Mouse (Mus musculus) lung, postnatal 0 days (tissue): ENCODE results near the gene Rec114.

ENCODE experiments used
- CTCF ChIP-seq: IDR thresholded peaks from 2 replicates; pipeline ENCODE4 v1.5.1; 2016; ENCODE audit warnings: antibody characterized with exemption, mild to moderate bottlenecking
- EP300 ChIP-seq: IDR thresholded peaks from 2 replicates; pipeline ENCODE4 v1.6.1; 2016; ENCODE audit warnings: antibody characterized with exemption, mild to moderate bottlenecking, control low read depth

- no peak for TF ChIP-seq CTCF
- no peak for TF ChIP-seq EP300
Observed at GRCm38 (mm10) chr9:58660673-58661072, 83.1 kb downstream of the Rec114 start.
